Mouse (Mus musculus): ENCODE data around the gene Plekhm2.
A peak's percentile ranks its signal among the peaks of the same experiment; 100 is the strongest.

GRCm38 (mm10) chr4:141617863-141618564 is 46.7 kb downstream of the Plekhm2 start:
- TF ChIP-seq POLR2A (IDR thresholded peaks at IDR 0.05; ENCODE audit: extremely low read depth, insufficient read depth, low read length) (peak; percentile 76), CTCF (IDR thresholded peaks at IDR 0.05; ENCODE audit: low read depth, low read length) (no peak)

Data from liver, adult 2 months (tissue).